Mouse (Mus musculus) right cerebral cortex, postnatal 4 days (tissue): Measurements from ENCODE around the gene Fgd3.

Experiments
- DNase-seq: peaks from one replicate; pipeline ENCODE4 v3.0.0-alpha.2; 2022

Fgd3 gene

GRCm38 (mm10) chr13:49320040-49320439 lies at the start of gene Fgd3:
Gene Fgd3 (minus strand): TSS chr13:49320311.
- DNase-seq: peak; percentile 70

GRCm38 (mm10) chr13:49369404-49369803 lies 49.3 kb upstream of the Fgd3 start:
- DNase-seq: no peak

GRCm38 (mm10) chr13:49367657-49368440 lies 47.7 kb upstream of the Fgd3 start:
- no peak for DNase-seq

GRCm38 (mm10) chr13:49364716-49365115 lies 44.6 kb upstream of the Fgd3 start:
- no peak for DNase-seq

GRCm38 (mm10) chr13:49362804-49363203 lies 42.7 kb upstream of the Fgd3 start:
- DNase-seq: no peak

- no peak for DNase-seq
These were observed 42.3 kb upstream of the Fgd3 start for GRCm38 (mm10) chr13:49362364-49362763.

- DNase-seq: no peak
These were observed 40.8 kb upstream of the Fgd3 start for GRCm38 (mm10) chr13:49360906-49361406.

GRCm38 (mm10) chr13:49358184-49358583 lies 38.1 kb upstream of the Fgd3 start:
- no peak for DNase-seq

GRCm38 (mm10) chr13:49357367-49358026 lies 37.4 kb upstream of the Fgd3 start:
- no peak for DNase-seq

- no peak for DNase-seq
These were observed 36.0 kb upstream of the Fgd3 start for GRCm38 (mm10) chr13:49356090-49356489.

GRCm38 (mm10) chr13:49355461-49356061 lies 35.5 kb upstream of the Fgd3 start:
- DNase-seq: no peak

GRCm38 (mm10) chr13:49353991-49354507 lies 33.9 kb upstream of the Fgd3 start:
- no peak for DNase-seq

GRCm38 (mm10) chr13:49353422-49353821 lies 33.3 kb upstream of the Fgd3 start:
- DNase-seq: no peak

GRCm38 (mm10) chr13:49352581-49353159 lies 32.6 kb upstream of the Fgd3 start:
- no peak for DNase-seq

- no peak for DNase-seq
These were observed 29.9 kb upstream of the Fgd3 start for GRCm38 (mm10) chr13:49349836-49350505.

GRCm38 (mm10) chr13:49349335-49349734 lies 29.2 kb upstream of the Fgd3 start:
- no peak for DNase-seq

GRCm38 (mm10) chr13:49348522-49348921 lies 28.4 kb upstream of the Fgd3 start:
- DNase-seq: no peak

GRCm38 (mm10) chr13:49345476-49345875 lies 25.4 kb upstream of the Fgd3 start:
- no peak for DNase-seq

- DNase-seq: no peak
These were observed 24.5 kb upstream of the Fgd3 start for GRCm38 (mm10) chr13:49344567-49344966.

GRCm38 (mm10) chr13:49342723-49343100 lies 22.6 kb upstream of the Fgd3 start:
- DNase-seq: no peak

- no peak for DNase-seq
These were observed 22.0 kb upstream of the Fgd3 start for GRCm38 (mm10) chr13:49341831-49342722.
